Mouse (Mus musculus): ENCODE data around the gene Wdr49.
"Not testable (repeated sequence)": the region's sequence is repeated elsewhere in the genome, so short reads cannot be mapped to it uniquely, and the experiment has no call there.

Wdr49 gene

GRCm38 (mm10) chr3:75301072-75301471 is 180.9 kb downstream of the Wdr49 start:
- no peak for DNase-seq (ENCODE audit: low spot score in 2 of 2)

GRCm38 (mm10) chr3:75299464-75299863 is 182.5 kb downstream of the Wdr49 start:
- not testable (repeated sequence) for DNase-seq (ENCODE audit: low spot score in 2 of 2)

GRCm38 (mm10) chr3:75297758-75298111 is 184.2 kb downstream of the Wdr49 start:
- no peak for DNase-seq (ENCODE audit: low spot score in 2 of 2)

- peak in 1 of 2 experiments; percentile 15 for DNase-seq (ENCODE audit: low spot score in 2 of 2)
These were observed 184.8 kb downstream of the Wdr49 start for GRCm38 (mm10) chr3:75297026-75297757.

GRCm38 (mm10) chr3:75293243-75293642 is 188.7 kb downstream of the Wdr49 start:
- no peak for DNase-seq (ENCODE audit: low spot score in 2 of 2)

- no peak for DNase-seq (ENCODE audit: low spot score in 2 of 2)
These were observed 204.5 kb downstream of the Wdr49 start for GRCm38 (mm10) chr3:75277455-75277854.

GRCm38 (mm10) chr3:75276522-75276921 is 205.4 kb downstream of the Wdr49 start:
- DNase-seq (ENCODE audit: low spot score in 2 of 2) = no peak

GRCm38 (mm10) chr3:75275127-75275526 is 206.8 kb downstream of the Wdr49 start:
- DNase-seq (ENCODE audit: low spot score in 2 of 2) = no peak

GRCm38 (mm10) chr3:75269978-75270377 is 212.0 kb downstream of the Wdr49 start, which contains the start of gene Serpini2:
Gene Serpini2 (minus strand): TSS chr3:75270078.
- no peak for DNase-seq (ENCODE audit: low spot score in 2 of 2)

- peak in 1 of 2 experiments; percentile 15 for DNase-seq (ENCODE audit: low spot score in 2 of 2)
These were observed 222.6 kb downstream of the Wdr49 start for GRCm38 (mm10) chr3:75259356-75259755.
